Mouse (Mus musculus): ENCODE measurements around the gene AI481877.

Gene AI481877

GRCm38 (mm10) chr4:59034325-59034917 lies 104.4 kb downstream of the AI481877 start:
- DNase-seq (ENCODE audit: low read depth) = no peak

GRCm38 (mm10) chr4:59016922-59017321 lies 121.9 kb downstream of the AI481877 start:
- no peak for DNase-seq (ENCODE audit: low read depth)

- DNase-seq (ENCODE audit: low read depth) = no peak
These were observed 123.6 kb downstream of the AI481877 start for GRCm38 (mm10) chr4:59015181-59015580.

- DNase-seq (ENCODE audit: low read depth) = no peak
These were observed 127.3 kb downstream of the AI481877 start for GRCm38 (mm10) chr4:59011446-59011845.

- no peak for DNase-seq (ENCODE audit: low read depth)
These were observed 129.1 kb downstream of the AI481877 start for GRCm38 (mm10) chr4:59009696-59010095.

- DNase-seq (ENCODE audit: low read depth) = no peak
These were observed 129.6 kb downstream of the AI481877 start for GRCm38 (mm10) chr4:59009186-59009585.

- no peak for DNase-seq (ENCODE audit: low read depth)
These were observed 130.8 kb downstream of the AI481877 start for GRCm38 (mm10) chr4:59007974-59008373.

- DNase-seq (ENCODE audit: low read depth) = no peak
These were observed 131.8 kb downstream of the AI481877 start for GRCm38 (mm10) chr4:59007016-59007415.

- no peak for DNase-seq (ENCODE audit: low read depth)
These were observed 132.6 kb downstream of the AI481877 start for GRCm38 (mm10) chr4:59006211-59006610.

GRCm38 (mm10) chr4:59003806-59004200 lies 135.0 kb downstream of the AI481877 start:
- DNase-seq (ENCODE audit: low read depth) = no peak

GRCm38 (mm10) chr4:59002948-59003805 lies 135.6 kb downstream of the AI481877 start, which contains the start of gene Gm20503:
TSS of gene Gm20503 (plus strand) at chr4:59003210.
- DNase-seq (ENCODE audit: low read depth) = peak; percentile 77

- no peak for DNase-seq (ENCODE audit: low read depth)
These were observed 138.2 kb downstream of the AI481877 start for GRCm38 (mm10) chr4:59000614-59001013.

GRCm38 (mm10) chr4:58999686-59000085 lies 139.1 kb downstream of the AI481877 start:
- DNase-seq (ENCODE audit: low read depth) = no peak

- DNase-seq (ENCODE audit: low read depth) = no peak
These were observed 140.1 kb downstream of the AI481877 start for GRCm38 (mm10) chr4:58998688-58999087.

GRCm38 (mm10) chr4:58997081-58997480 lies 141.7 kb downstream of the AI481877 start:
- DNase-seq (ENCODE audit: low read depth) = no peak

GRCm38 (mm10) chr4:58995251-58995693 lies 143.5 kb downstream of the AI481877 start:
- DNase-seq (ENCODE audit: low read depth) = no peak

GRCm38 (mm10) chr4:58994762-58995161 lies 144.0 kb downstream of the AI481877 start, which contains the start of gene Dnajc25:
TSS of gene Dnajc25 (plus strand) at chr4:58995062.
- DNase-seq (ENCODE audit: low read depth) = no peak
